Comparison of ENCODE assay signal across 1 mouse cellular context in the genomic region with DNA sequence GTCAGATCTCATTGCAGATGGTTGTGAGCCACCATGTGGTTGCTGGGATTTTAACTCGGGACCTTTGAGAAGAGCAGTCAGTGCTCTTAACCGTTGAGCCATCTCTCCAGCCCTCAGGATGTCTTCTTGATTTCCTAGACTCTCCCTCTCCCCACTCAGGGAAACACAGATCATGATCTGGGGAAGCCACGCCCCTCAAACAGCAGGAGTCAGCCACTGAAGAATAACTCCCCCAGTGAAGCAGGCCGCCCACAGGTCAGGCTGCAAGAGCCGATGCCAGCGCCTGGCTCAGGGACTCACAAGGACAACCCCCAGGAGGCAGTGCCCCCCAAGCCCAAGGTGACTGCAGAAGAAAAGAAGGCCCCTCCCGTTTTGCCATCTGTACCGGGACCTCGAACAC.
TF ChIP-seq lines count a peak whose summit lies in the region.

No protein-coding gene starts in this region.

TF ChIP-seq in MEL, 35 proteins besides CTCF, POLR2A, EP300 and RAD21:
- TF ChIP-seq TBP (IDR thresholded peaks at IDR 0.05; ENCODE audit: low read depth, low read length) (peak; percentile 84), RCOR1 (IDR thresholded peaks at IDR 0.05; ENCODE audit: low read depth, low read length) (no peak), MYB (IDR thresholded peaks at IDR 0.05; ENCODE audit: low read depth, low read length) (no peak), BHLHE40 (IDR thresholded peaks at IDR 0.05; ENCODE audit: borderline replicate concordance, low read depth, low read length) (no peak)
